Mouse (Mus musculus): ENCODE results near the gene Creb3l2.

The Creb3l2 gene

DNA sequence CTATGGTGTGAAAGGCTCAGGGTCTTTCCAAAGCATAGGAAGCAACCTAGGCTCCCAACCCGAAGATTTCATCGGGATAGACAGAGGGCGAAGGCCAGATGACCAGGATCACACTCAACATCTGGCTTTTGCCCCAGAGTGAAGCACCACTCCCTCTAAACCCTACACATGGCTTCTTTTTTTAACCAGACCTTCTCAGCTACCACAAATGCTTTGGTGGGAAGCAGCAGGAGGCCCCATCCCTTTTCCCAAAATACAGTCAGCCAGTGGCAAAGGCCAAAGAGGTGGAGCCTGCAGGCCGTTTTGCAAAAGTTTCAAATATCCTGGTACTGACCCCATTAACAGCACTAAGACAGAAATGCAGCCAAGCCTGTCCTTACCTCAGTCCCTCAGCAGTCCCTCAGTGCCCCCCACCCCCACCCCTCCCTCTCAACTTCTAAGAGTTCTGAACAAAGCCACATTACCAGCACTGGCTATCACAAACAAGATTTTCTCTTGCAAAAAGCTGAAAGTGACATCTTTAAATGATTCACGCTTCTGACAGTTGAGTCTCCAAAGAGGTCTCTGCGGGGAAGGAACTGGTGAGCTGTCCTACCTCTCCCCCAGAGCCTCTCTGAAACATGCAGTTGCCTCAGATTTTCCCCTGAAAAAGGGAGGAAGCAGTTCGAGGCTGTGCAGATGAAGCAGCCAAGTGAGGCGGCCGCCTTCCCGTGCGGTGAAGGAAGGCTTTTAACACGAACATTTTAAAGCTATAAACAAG is 1.3 kb downstream of the Creb3l2 start:
- DNase-seq: no peak

DNA sequence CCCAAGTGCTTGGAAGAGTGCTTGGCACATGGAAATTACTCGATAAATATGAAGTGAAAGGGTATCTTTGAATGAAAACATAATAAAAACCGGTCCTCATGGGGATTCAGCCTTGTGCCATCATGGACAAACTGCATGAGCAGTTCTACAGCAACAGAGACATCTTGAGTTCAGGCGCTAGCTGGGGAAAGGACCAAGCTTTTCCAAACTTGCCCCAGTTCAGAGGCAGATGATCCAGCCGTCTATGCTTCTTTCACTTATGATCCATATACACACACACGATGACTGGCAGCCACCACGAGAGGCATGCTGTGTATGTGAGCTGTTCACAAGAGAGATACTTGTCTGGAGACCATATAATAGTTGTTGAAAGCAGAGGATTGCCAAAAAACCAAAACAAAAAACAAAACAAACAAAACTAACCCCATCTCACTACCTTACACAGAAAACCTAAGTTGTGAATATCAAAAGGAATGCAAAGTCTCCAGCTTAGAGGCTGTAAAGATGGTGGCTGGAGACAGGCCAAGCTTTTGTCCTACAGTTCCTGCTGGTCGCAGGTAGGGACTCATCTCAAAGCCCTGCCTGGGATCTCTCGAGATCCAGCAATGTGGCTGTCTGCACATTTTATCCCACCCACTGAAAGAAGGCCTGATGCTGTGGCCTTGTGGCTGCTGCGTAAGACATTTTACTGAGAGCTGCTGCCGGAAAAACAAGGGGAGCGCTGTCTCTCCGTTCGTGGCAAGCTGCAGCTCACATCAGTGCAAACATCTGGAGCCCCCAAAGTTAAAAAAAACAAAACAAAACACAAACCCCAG is 2.1 kb downstream of the Creb3l2 start:
- DNase-seq: no peak

DNA sequence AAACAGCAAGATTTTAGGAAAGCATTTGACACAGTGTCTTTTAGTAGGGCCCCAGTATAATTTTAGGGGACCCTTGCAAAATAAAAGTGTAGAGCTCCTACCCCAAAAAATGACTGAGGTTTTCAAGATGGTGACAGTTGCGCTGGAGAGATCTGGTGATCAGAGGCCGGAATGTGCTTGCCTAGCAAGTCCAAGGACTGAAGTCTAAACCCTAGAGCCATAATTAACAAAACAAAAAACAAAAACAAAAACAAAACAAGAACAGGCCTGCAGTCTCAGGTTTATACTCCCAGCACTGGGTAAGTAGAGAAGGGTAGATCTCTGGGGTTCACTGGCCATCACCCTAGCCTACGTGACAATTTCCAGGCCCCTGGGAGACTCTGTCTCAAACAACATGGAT is 3.4 kb downstream of the Creb3l2 start:
- no peak for DNase-seq

DNA sequence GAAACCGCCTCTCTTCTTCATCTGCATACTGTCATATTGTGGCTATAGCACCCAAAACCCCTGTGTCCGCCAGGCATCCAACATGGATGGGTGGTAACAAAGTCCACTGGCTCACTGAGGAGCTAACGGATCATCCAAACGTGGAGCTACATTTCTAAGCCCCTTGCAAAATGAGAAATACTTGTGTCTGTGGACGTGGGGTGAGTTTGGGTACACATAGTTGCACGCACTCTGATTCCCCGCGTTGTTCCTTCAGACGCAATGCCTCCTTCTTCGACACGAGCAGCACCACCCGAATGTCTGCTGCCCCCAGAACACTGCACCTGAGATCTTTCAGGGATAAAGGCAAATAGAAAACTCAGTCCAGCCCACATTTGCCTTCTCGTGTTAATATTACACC is 4.9 kb downstream of the Creb3l2 start:
- DNase-seq: no peak

DNA sequence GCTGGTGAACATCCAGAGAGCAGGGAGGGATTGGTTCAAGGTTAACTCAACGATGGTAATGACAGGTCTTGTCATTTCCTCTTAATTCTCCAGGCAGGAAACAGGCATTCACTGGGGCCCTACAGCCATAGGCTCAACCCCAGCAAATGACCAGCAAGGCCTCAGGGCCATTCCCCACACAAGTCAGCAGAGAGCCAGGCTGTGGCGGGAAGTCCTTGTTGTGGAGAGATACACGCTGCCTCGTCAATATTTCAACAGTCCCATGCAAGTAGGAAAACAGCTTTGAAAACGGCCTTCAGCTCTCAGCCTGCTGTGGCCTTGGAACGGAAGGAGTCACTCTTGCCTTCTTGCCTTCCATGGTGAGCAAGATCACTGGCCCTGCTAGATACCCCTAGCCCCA is 6.6 kb downstream of the Creb3l2 start:
- DNase-seq: no peak

DNA sequence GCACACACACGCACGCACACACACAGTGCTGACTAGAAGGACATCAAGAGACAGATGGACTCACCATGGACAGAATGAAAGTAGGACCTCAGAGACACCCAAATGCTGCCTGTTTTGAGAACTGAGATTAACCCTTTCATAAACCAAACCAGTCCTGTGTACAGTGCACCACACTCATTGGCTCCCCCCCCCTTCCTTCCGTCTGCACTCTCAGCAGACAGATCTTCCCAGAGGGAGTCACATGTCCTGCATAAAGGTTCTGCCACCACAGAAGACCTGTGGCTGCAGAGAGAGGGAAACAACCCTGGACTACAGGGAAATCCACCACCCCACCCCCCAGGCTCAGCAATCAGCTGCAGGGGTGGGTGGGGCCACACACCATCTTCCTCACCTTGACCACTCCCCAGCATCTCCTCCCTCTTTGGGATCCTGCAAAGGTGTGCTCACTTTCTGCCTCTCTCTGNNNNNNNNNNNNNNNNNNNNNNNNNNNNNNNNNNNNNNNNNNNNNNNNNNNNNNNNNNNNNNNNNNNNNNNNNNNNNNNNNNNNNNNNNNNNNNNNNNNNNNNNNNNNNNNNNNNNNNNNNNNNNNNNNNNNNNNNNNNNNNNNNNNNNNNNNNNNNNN is 12.0 kb downstream of the Creb3l2 start:
- no peak for DNase-seq

DNA sequence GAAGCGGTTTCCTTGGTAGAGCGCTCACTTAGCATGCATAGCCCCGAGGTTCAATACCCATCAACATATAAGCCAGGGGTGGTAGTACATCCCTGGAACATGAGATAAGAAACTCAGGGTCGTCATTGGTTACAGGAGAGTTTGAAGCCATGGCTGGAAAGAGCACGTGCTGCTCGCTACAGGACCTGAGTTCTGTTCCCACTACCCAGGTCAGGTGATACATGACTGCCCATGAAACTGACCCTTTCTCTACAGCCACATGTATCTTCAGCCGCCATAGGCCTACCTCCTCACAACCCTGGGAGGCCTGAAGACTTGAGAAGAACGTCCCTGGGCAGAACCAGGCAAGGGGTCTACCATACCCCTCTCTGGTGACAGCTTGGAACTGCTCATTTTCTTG is 13.0 kb downstream of the Creb3l2 start:
- no peak for DNase-seq

DNA sequence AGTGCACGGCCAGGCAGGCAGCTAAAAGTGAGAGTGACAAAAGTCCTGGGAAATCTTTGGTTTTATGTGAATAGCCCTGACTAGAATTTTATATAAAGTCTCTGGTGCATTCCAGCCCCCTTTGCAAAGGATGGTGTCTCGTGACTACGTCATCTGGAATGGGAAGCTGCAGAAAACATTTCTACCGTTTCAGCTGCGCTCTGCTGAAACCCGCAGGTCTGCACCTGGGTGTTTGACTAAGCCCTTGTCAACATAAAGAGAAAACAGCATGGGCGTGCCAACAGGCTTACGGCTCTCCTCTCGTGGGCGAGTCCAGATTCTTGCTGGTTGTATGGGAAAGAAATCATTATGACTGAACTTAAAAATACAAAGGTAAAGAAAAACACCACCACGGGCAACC is 13.9 kb downstream of the Creb3l2 start:
- no peak for DNase-seq

DNA sequence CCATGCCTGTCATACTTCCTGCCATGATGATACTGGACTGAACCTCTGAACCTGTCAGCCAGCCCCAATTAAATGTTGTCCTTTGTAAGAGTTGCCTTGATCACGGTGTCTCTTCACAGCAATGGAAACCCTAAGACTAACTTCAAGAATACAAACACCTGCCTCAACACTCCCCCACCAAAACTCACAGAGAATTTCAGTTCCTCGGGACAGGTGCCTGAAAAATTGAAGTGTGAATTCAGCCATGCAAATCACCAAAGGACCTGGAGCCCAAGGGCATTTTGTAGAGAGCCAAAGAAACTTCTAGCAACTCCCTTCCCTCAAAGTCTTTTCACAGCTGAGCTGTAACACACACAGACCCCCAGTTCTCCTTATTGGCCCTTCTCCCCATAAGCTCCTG is 15.3 kb downstream of the Creb3l2 start:
- no peak for DNase-seq

DNA sequence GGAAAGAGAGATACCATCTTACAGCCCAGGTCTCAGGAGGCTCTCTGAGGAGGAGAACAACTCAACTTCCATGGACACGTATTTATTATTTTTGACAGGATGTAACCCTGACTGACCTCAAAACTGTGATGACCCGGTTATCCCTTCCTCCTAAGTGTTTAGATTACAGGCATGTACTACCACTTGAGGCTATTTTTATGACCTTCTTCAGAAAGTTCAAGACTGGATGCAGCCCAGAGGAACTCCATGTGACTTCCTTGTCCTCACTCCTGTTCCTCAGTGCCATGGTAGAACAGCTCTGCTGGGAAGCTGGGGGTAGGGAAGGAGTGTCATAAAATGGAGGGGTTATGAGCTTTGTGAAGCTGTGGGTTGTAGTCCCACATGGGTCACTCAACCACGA is 16.1 kb downstream of the Creb3l2 start:
- no peak for DNase-seq

DNA sequence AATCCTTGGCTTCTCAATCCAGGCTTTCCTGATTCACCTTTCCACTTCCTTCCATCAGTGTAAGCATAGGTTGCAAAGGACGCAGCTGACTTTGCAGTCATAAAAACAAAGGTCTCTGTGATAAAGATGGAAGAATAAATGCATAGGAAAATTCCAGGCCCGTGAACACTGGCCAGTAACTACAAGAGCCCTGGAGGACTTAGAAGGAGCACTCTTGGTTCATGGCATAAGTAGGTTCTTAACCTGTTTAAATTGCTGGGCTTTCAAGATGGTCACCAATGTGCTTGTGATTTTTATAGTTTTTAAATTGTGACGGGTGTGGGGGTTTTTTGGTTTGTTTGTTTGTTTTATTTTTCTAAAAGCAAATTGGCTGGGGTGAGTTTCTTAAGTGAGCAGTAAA is 16.9 kb downstream of the Creb3l2 start:
- no peak for DNase-seq

DNA sequence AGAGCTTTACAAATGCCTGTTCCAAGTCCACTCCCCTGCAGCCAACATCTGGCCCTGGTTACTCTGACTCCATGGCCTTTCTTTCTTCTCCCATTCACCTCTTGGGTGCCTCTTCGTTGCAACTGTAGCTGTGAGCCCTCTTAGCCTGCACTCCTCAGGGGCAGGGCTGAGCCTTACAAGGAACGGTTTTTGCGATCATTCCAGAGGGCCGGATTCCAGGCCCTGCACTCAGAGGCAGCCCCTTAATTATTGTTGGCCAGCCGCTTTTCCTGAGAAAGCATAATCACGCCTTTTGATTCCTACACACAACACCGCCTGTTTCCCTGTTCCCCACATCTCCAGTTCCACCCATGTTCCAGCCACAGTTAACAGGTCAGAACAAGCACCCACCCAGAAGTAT is 17.6 kb downstream of the Creb3l2 start:
- DNase-seq: no peak

DNA sequence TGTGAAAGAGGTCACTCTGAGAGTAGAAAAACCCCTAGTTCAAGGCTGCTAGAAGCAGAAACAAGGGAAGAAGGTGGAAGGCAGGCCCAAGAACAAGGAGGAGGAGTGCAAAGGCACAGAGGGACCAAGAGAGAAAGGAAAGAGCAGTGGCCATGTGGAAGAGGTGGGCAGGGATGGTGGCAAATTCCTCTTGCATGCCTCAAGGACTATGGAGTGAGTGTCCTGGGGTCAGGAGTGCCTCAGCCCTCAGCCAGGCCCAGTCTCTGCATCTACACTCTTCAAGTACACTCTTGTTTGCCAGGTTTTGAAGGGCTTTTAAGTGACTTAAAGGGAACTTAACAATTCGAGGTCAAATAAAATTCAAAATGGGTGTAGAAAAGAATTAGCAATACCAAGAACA is 18.6 kb downstream of the Creb3l2 start:
- DNase-seq: no peak

DNA sequence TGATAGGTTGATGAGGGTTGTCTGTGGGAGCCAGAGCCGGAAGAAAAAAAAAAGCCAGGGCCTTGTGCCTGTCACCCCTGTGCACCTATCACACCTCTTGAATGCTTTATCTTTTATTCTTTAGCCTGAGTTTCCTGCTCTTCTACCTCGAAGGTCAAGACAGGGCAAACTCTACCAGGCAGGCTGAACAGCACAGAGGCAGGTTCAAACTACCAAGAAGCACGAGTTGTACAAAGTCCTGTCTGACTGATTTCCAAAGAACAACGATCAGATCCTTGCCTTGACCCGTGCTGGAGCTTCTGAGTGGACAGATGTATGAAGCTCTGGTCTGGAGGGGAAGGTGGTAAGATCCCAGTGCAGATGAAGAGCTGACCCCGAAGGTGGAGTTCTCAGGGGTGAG is 20.8 kb downstream of the Creb3l2 start:
- DNase-seq: no peak

DNA sequence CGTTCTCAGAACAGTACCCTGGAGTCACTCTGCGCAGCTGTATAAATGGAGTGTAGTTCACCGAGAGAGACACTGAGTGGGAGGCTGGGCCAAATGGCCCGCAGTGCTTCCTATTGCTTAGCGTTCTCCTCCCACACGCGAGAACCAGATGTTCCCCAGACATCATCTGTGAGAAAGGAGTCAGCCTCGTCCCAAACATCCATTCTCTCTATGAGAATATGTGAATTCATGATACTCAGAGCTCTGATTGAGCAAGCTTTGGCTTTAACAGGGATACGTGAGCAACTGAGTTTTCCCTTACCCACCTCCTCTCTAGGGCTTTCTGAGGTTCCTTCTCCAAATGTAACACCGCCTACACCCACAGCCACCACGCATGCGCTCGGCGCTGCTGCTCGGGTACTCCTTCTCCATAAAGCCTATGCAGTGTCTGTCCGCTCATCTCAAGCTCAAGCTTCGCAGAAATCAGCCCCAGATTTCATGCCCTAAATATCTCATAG is 22.5 kb downstream of the Creb3l2 start:
- no peak for DNase-seq

DNA sequence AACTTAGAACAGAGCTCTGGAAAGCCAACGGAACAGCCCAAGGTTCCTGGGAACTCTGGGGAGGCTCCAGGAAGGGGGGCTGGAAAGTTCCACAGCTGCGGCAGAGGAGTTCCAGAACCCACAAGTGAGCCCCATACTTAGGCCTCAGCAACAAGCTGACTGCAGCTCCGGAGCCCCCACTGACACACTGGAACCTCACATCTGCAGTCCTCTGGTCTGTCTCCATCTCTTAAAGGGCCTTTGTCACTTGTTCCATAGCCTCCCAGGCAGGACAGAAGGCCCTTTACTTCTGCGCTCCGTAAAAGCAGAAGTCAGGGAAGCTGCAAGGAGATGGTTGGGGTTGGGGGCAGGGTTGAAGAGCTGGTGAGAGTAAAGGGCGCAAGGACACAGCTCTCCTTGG is 23.0 kb downstream of the Creb3l2 start:
- DNase-seq: no peak

DNA sequence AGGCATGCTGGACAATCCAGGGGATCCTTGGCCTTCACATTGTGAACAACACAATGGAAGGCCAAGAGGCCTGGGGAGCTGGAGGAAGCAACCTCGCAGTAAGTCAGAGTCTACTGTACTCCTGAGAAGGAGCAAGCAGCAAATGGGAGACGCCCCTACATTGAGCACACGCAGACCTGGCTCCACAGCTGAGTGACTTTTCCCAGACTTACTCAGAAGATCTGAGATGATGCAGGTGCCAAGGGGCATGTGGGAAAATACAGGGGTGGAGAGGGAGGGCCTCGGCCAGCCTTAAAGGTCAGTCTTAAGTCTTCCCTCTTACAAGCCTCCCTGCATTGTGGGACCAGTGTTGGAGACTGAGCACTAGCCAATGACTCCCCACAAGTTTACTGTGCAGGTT is 25.2 kb downstream of the Creb3l2 start:
- no peak for DNase-seq

DNA sequence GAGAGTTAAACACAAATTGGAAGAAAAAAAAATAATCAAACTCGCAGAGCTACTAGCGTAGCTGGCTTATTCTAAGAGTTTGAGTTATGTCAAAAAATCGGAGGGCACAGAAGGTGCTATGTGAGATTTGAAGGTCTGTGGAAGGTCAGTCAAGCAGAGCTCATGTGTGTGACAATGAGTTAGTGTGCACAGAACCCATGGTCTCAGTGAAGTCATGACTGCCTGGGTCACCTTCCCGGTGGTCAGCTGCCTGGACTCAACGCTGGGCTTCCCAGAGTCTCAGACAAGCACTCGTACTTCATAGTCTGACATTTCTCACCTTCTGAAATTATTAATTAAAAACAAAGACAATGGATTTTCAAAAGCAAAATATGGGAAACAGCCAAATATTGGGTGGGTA is 26.4 kb downstream of the Creb3l2 start:
- no peak for DNase-seq

DNA sequence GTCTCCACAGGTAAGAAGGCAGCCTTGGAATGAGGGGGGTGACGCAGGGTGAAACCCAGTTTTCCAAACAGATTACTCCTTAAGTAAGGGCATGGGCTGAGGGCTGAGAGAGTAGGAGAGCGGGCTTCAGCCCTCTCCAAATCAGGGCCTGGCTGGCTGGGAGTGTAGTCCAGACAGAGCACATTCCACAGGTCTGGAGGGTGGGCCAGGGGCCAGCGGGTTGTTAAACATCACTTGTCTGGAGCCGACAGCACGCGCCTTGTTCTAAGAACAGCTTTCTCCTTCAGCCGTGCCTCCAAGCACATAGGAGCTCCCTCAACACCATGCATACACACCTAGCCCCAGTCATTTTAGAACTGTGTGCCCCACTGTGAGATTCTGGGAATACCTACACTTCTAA is 26.9 kb downstream of the Creb3l2 start:
- DNase-seq: no peak

DNA sequence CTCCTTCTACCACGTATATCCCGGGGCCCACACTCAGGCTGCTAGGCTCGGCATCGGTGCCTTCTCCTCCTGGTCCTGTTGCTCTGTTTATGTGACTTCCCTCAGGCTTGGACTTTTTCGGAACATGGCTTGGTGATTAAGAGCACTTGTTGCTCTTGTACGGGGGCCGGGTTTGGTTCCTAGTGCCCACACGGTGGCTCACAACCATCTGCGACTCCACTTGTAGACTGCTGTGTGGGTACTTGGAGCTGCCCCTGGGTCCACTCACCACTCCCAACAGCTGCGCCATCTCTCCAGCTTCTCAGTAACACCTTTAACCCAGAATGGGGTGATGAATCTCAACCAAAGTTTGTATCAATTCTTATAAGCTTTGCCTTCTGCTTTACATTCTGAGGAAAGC is 27.4 kb downstream of the Creb3l2 start:
- DNase-seq: no peak

DNA sequence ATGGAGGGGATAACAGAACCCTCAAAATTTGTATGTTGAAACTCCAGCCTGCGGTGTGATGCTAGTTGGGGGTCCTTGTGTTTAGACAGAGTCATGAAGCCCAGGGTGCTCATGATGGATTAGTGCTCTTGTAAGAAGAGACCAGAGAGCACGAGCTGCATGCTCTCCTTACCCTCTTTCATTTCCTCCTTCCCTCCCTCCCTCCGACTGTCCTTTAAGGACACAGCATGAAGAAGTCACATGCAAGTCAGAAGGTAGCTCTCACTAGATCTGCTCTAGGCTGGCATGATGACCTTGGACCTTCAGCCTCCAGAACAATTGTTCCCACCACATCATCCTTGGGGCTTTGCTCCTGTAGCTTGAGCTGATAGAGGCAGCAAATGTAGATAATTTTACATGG is 30.2 kb downstream of the Creb3l2 start:
- DNase-seq: no peak

DNA sequence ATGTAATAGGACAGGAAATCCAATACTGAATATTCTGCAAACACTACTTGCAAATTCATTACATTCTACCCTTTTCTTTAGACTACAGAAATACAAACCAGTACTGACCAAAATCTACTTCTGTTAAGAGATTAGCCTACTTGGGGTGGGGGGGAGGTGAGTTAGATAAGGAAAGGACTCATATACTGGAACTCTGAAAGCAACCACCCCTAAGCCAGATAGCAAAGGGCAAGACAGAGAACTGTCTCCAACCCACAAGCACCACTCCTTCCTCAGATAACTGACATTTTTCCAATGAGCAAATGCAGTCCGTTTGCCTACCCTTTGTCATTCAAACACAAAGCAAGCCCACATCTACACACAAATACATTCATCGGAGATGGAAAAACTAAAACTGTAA is 32.1 kb downstream of the Creb3l2 start:
- no peak for DNase-seq

DNA sequence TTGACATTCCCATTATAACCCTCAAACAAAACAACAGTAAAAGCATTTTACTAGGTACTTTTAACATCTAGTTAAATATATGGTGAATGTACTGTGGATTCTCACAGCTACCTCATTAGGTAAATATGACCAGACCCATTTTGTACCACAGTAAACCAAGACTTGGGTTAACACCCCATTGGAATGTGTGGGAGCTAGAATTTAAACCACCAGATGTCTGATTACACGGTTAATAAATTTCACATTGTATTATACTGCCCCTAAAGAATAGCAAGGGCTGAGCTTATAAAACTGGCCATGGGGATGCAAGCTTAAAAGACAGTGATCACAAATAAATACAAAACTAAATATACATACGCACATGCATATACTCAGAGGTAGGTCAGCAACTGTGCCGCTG is 34.1 kb downstream of the Creb3l2 start:
- DNase-seq: no peak

DNA sequence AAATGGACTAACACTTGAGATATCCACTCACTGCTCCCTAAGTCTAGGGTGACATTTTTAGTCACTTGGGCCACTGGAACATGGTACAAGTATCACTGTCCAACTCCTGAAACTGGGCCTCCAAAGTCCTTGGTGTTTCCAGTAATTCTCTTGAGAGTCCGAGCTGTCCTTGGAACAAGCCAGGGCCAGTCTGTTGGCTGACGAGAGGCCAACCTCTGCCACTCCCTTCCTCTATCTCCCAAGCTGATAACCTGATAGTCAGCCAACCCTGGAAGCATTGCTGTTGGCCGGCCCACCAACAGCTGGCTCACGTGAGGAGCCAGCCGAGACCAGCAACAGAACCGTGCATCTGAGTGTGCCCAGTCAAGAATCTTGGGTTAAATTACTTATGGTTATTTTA is 35.0 kb downstream of the Creb3l2 start:
- no peak for DNase-seq
